Mouse (Mus musculus) limb, embryonic 15.5 days (tissue): ENCODE measurements around the gene Krtap26-1. TPM values are rescaled to one million over a fixed set of nuclear protein-coding genes. Genes with fewer than 3 reads are reported as not detected.

Experiments
- ATAC-seq: fragments of 200-750 bp; cut with Nextera tagmentation; 2 replicates; pipeline ENCODE4 v1.8.0; 2017; ENCODE audit warnings: low read depth, moderate TSS enrichment; ENCODE audit not compliant: insufficient number of reproducible peaks, low FRiP score, low TSS enrichment
- H3K27ac ChIP-seq: fragments of 300-500 bp; sonication (generic); 2 replicates; pipeline ENCODE4 v1.5.1; 2015; ENCODE audit warnings: moderate library complexity, mild to moderate bottlenecking, inconsistent platforms
- H3K27me3 ChIP-seq: fragments of 300-500 bp; sonication (generic); 2 replicates; pipeline ENCODE4 v1.6.1; 2015; ENCODE audit warnings: inconsistent platforms
- H3K36me3 ChIP-seq: fragments of 300-500 bp; sonication (generic); 2 replicates; pipeline ENCODE4 v1.6.1; 2015; ENCODE audit warnings: inconsistent platforms
- H3K4me1 ChIP-seq: fragments of 300-500 bp; sonication (generic); 2 replicates; pipeline ENCODE4 v1.6.1; 2015; ENCODE audit warnings: inconsistent platforms
- H3K4me2 ChIP-seq: fragments of 300-500 bp; sonication (generic); 2 replicates; pipeline ENCODE4 v1.6.1; 2015; ENCODE audit warnings: mild to moderate bottlenecking, inconsistent platforms
- H3K4me3 ChIP-seq: fragments of 300-500 bp; sonication (generic); 2 replicates; pipeline ENCODE4 v1.5.1; 2015; ENCODE audit warnings: mild to moderate bottlenecking, inconsistent platforms
- H3K9ac ChIP-seq: fragments of 300-500 bp; sonication (generic); 2 replicates; pipeline ENCODE4 v1.6.1; 2015; ENCODE audit warnings: inconsistent platforms
- H3K9me3 ChIP-seq: fragments of 300-500 bp; sonication (generic); 2 replicates; pipeline ENCODE4 v1.6.1; 2016; ENCODE audit warnings: inconsistent platforms
- WGBS: fragments of 180-500 bp; shearing (Covaris S2); methylation state at CpG from one replicate; pipeline ENCODE4 v1.1.7; 2015; 5-methylcytosine and 5-hydroxymethylcytosine counted together
- polyA plus RNA-seq: library from polyadenylated mRNA; unstranded; fragments of >200 nt; fragmentation: Nextera tagmentation; extraction: Ambion mirVana; gene quantifications from 2 replicates; pipeline ENCODE4 v1.2.1, GENCODE M21; 2015

Gene Krtap26-1
- polyA plus RNA-seq, 1 experiment from 2014 or later = not detected

DNA sequence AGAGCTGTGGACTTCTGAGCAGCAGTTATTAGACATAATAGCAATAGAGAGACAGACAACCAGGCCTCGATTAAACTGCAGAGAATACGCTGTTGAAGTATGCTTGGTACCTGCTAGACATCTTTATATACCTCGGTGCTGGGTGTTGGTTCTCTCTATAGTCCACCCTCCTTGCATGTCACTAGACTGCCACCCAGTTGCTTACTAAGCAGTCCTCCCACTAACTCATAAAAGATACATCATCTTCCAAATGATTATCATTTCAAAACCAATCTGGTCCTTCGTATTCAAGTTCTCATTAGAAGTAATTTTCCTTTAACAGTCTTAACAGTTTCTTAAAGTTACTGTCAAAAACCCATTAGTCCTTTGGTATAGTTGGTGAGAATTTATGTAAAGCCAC is 20.0 kb downstream of the Krtap26-1 start, which contains the start of gene 2310079G19Rik:
TSS of gene 2310079G19Rik (minus strand) at position 101 of the 400 bp plus-strand sequence.
- Histone ChIP-seq H3K9ac (no peak within 1 kb of the TSS), H3K4me2 (no peak within 1 kb of the TSS), H3K4me3 (no peak within 1 kb of the TSS), H3K4me1 (no peaks in the 10 kb centered on the region), H3K9me3 (no peaks in the 10 kb centered on the region), H3K36me3 (no peaks in the 10 kb centered on the region), H3K27me3 (no peaks in the 10 kb centered on the region), H3K27ac (no peak within 1 kb of the TSS)
- WGBS = 90% methylated on average over 4 of the region's 4 CpGs
- ATAC-seq = no peak

DNA sequence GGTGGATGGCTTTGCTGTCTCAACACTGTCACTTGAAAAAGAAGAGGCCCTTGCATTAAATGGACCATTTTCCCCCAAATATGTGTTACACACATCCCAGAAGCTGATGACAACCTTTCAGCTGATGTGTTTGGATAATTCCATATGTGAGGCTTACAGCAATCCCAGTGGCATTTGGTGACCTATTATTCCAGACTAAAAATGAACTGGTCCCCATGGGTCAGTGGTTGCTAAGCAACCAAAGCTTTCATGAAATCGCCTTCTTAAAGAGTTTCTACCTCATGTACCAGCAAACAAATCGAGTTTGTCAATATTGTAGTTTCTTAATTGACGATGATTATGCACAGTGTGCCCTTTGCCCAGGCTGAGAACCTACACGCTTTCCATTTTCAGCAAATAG is 34.9 kb downstream of the Krtap26-1 start:
- H3K36me3 ChIP-seq = no peaks in the 10 kb centered on the region
- no peak for ATAC-seq
- 84% methylated on average over 4 of the region's 4 CpGs for WGBS

DNA sequence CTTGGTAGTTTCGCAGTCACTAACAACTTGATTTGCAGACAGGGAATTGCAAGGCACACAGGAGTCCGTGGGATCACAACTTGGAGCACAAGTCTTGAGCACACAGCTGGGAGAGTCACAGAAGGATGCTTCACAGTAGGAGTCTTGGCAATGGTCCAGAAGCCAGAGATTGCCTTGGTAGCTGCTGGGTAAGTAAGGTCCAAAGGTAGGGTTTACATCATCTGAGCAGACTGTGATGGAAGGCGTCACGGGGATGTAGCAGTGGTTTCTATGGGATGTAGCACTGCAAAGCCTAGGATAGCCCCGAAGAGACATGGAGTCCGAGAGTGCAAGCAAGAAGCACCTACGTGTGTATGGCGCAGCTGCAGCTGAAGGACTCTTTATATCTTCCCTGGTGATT is 35.7 kb downstream of the Krtap26-1 start, which contains the start of gene Krtap24-1:
TSS of gene Krtap24-1 (minus strand) at position 358 of the 400 bp plus-strand sequence.
- Histone ChIP-seq H3K36me3 (no peaks in the 10 kb centered on the region), H3K9me3 (no peaks in the 10 kb centered on the region), H3K27me3 (no peaks in the 10 kb centered on the region), H3K4me3 (no peak within 1 kb of the TSS), H3K9ac (no peak within 1 kb of the TSS), H3K4me2 (no peak within 1 kb of the TSS), H3K4me1 (no peaks in the 10 kb centered on the region), H3K27ac (no peak within 1 kb of the TSS)
- ATAC-seq = no peak
- 81% methylated on average over 8 of the region's 8 CpGs for WGBS

More for the DNA sequence above, 34.9 kb downstream of the Krtap26-1 start:
- H3K27me3 ChIP-seq = no peaks in the 10 kb centered on the region
- no peaks in the 10 kb centered on the region for H3K9me3 ChIP-seq
- H3K27ac ChIP-seq = no peak overlapping the region
- no peak overlapping the region for H3K4me3 ChIP-seq
- H3K4me1 ChIP-seq = no peaks in the 10 kb centered on the region
- no peak overlapping the region for H3K4me2 ChIP-seq
- no peak overlapping the region for H3K9ac ChIP-seq

DNA sequence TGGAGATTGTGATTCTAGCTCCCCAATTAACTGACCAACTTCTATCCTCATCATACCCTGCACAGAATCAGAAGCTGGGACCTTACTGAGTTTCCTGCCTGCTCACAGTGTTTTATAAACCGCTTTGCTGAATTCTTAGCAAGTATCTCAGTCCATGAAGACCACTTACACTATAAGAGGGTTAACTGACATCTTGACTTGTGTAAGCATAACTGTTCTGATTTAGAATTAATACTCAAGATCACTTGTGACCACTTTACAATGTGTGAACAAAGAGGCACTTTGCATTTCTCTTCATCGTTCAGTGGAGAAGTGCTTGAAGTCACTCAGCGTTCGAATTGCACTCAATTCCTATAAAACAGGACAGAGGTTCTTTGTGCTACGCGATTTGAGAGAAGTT is 43.0 kb downstream of the Krtap26-1 start:
- Histone ChIP-seq H3K4me3 (no peak overlapping the region), H3K9me3 (no peaks in the 10 kb centered on the region), H3K27me3 (peaks cover 5% of the 10 kb centered on the region; the same call in 1 of the 2 replicates), H3K4me2 (no peak overlapping the region), H3K36me3 (no peaks in the 10 kb centered on the region), H3K27ac (no peak overlapping the region), H3K9ac (no peak overlapping the region), H3K4me1 (peaks cover 8% of the 10 kb centered on the region; the same call in 1 of the 2 replicates)
- 71% methylated on average over 6 of the region's 6 CpGs for WGBS
- ATAC-seq = no peak

DNA sequence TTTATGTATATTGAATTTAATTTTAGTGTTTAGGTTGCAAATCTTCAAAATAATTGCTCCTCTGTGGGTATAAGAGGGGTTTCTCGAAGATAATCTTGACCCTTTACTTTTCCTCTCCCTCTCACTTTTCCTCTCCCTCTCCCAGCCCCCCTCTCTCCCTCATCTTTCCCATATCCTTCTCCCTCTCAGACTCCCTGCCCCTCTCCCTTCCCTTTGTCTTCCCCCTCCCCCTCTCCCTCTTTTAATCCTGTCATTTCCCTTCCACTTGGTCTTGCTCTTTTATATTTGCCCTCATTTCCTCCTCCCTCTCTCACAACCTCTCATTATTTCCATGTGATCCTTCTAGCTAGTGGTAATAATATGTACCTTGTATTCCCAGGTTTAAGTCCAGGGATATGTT is 45.1 kb downstream of the Krtap26-1 start:
- Histone ChIP-seq H3K27ac (no peak overlapping the region), H3K4me2 (no peak overlapping the region), H3K9me3 (no peaks in the 10 kb centered on the region), H3K36me3 (no peaks in the 10 kb centered on the region), H3K27me3 (peaks cover 5% of the 10 kb centered on the region; the same call in 1 of the 2 replicates), H3K4me3 (no peak overlapping the region), H3K9ac (no peak overlapping the region), H3K4me1 (peaks cover 8% of the 10 kb centered on the region; the same call in 1 of the 2 replicates)
- ATAC-seq = no peak
- WGBS = 36% methylated on average over 1 of the region's 1 CpGs

DNA sequence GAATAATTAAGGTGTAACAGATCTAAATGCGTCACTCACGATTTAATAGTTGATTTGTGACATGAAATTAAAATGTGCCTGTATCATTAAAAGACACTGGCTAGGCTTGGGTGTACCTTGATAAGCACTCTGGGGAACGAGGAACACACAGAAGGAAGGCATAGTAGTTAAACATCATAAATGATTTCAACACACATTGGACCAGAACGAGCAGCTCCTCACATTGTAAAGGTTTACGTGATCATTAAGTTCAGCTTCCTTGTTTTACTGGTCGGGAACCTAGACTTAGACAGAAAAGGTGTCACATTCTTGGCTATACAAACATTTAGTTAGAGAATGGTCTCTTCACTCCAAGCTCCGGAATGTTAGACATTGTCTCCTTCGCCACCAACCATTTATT is 47.3 kb downstream of the Krtap26-1 start:
- no peak for ATAC-seq
- Histone ChIP-seq H3K27me3 (peaks cover 5% of the 10 kb centered on the region; the same call in 1 of the 2 replicates), H3K4me2 (peak overlapping the region; percentile 21), H3K36me3 (no peaks in the 10 kb centered on the region), H3K9ac (no peak overlapping the region), H3K27ac (no peak overlapping the region), H3K4me3 (no peak overlapping the region), H3K4me1 (peaks cover 8% of the 10 kb centered on the region; the same call in 1 of the 2 replicates), H3K9me3 (no peaks in the 10 kb centered on the region)
- 19% methylated on average over 8 of the region's 8 CpGs for WGBS

DNA sequence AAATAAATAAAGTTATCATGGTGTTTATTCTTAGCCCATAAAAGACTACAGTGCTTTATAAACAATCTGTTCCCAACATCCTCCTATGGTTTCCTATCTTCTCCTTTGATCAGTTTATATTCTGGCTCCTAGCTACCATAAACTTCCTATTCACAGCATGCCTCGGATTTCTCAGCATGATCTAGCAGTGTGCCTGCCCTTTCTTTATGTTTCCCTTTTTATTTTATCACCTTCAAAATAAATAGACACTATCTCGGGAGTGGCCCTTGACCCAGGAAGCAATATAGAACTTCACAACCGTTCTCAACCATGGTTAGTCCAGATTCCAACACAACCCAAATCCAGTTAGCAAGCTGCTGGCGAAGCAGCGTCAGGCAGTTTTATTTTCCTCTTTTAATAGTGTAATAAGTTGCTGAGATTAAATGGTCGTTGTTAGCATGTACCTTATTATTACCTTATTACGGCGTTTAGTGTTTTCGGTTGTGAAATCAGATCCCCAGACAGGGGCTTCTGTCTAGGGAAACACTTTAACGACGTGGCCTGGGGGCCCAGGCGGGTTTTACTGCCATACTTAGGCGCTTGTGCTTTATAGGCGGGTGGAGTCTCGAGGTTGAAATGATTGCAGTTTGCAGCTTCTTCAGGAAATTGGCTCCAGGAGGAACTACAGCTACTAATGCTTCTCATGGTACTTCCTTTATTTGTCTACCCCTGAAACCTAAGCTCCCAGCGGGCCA is 47.9 kb downstream of the Krtap26-1 start:
- Histone ChIP-seq H3K27me3 (peaks cover 5% of the 10 kb centered on the region; the same call in 1 of the 2 replicates), H3K4me2 (peak overlapping the region; percentile 21), H3K4me3 (no peak overlapping the region), H3K4me1 (peaks cover 8% of the 10 kb centered on the region; the same call in 1 of the 2 replicates), H3K9ac (no peak overlapping the region), H3K9me3 (no peaks in the 10 kb centered on the region), H3K27ac (no peak overlapping the region), H3K36me3 (no peaks in the 10 kb centered on the region)
- no peak for ATAC-seq
- 5% methylated on average over 16 of the region's 16 CpGs for WGBS

Other genes with a start within 250 kb of the Krtap26-1 start
- 0.13 and 0.25 TPM in 2 replicates for gene Cldn17, start 140.8 kb downstream of the Krtap26-1 start, polyA plus RNA-seq
- 2.5 and 3.2 TPM in 2 replicates for gene Cldn8, start 84.6 kb downstream of the Krtap26-1 start, polyA plus RNA-seq
- gene Krtap24-1, start 35.5 kb downstream of the Krtap26-1 start, polyA plus RNA-seq = not detected in 2 replicates
- gene 2310079G19Rik, start 20.1 kb downstream of the Krtap26-1 start, polyA plus RNA-seq = 8.2 and 17.6 TPM in 2 replicates
- not detected in 2 replicates for gene Krtap27-1, start 23.9 kb upstream of the Krtap26-1 start, polyA plus RNA-seq
- 0.68 TPM in 1 of 2 replicates, not detected in the other for gene 2310061N02Rik, start 60.2 kb upstream of the Krtap26-1 start, polyA plus RNA-seq
- 0.57 TPM in 1 of 2 replicates, not detected in the other for gene Krtap13-1, start 81.1 kb upstream of the Krtap26-1 start, polyA plus RNA-seq
- 54.9 and 75.6 TPM in 2 replicates for gene Krtap13, start 103.8 kb upstream of the Krtap26-1 start, polyA plus RNA-seq
- 91.4 and 110 TPM in 2 replicates for gene 2310034C09Rik, start 111.1 kb upstream of the Krtap26-1 start, polyA plus RNA-seq
- gene 2310057N15Rik, start 126.4 kb upstream of the Krtap26-1 start, polyA plus RNA-seq = 0.22 and 0.55 TPM in 2 replicates
- 3.9 and 10.2 TPM in 2 replicates for gene Gm5965, start 130.1 kb upstream of the Krtap26-1 start, polyA plus RNA-seq
- 45.6 and 50.2 TPM in 2 replicates for gene Gm20741, start 164.4 kb upstream of the Krtap26-1 start, polyA plus RNA-seq
- gene Krtap15, start 172.4 kb upstream of the Krtap26-1 start, polyA plus RNA-seq = not detected in 2 replicates
- gene Krtap14, start 178.3 kb upstream of the Krtap26-1 start, polyA plus RNA-seq = not detected in 2 replicates
- not detected in 2 replicates for gene Krtap19-1, start 221.6 kb upstream of the Krtap26-1 start, polyA plus RNA-seq
- gene Krtap19-2, start 226.5 kb upstream of the Krtap26-1 start, polyA plus RNA-seq = not detected in 2 replicates
- gene Krtap19-3, start 230.2 kb upstream of the Krtap26-1 start, polyA plus RNA-seq = not detected in 2 replicates
- gene Krtap19-4, start 237.3 kb upstream of the Krtap26-1 start, polyA plus RNA-seq = not detected in 2 replicates
- gene Krtap19-5, start 248.7 kb upstream of the Krtap26-1 start, polyA plus RNA-seq = not detected in 2 replicates